Mouse (Mus musculus): ENCODE results near the gene Gm3618.
"Not testable (repeated sequence)": the region's sequence is repeated elsewhere in the genome, so short reads cannot be mapped to it uniquely, and the experiment has no call there.

Gm3618 gene

DNA sequence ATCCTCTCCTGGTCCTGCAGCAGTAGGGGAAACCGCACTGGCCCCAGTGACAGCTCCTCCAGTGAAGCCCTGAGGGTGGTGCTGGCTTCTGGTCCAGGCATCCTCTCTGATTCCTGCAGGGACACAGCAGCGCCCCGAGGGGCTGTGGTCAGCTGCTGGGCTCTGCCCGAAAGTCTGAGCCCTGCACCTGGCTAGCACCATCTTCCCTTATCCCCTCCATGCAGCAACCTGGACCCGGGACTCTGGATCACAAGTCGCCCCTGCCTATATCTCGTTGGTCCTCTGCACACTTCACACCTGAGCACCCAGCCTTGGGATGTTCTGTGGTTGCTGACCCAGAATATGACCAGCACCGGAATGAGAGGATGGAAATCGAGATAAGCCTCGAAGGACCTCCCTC, at the start of gene Gm3618:
Gene Gm3618 (minus strand): TSS at position 101 of the 400 bp plus-strand sequence.
- not testable (repeated sequence) for DNase-seq (ENCODE audit: low spot score in 2 of 2)

DNA sequence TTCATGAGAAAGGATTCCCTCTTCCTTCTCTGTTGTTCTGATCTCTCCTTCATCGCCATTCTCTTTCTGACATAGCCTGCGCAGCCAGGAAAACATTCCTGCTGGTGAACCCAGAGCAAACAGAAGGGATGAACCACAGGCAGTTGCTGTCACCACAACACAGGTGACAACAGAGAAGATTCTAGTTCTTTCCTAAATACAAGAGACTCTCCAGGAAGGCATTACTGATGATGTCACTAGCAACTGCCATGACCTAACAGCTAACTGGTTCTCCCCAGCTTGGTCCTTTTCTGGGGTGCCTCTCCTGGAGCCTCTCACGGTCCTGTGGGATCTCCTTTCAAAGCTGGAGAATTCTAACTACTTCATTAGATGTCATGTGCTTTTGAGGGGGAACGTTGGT, 46.7 kb upstream of the Gm3618 start, which contains the start of gene Gm16440:
Gene Gm16440 (minus strand): TSS at position 101 of the 400 bp plus-strand sequence.
- not testable (repeated sequence) for DNase-seq (ENCODE audit: low spot score in 2 of 2)

- DNase-seq (ENCODE audit: low spot score in 2 of 2): not testable (repeated sequence)
These were observed 38.7 kb downstream of the Gm3618 start, which contains the start of gene Gm21103 for GRCm38 (mm10) chr14:6304743-6305142. TSS of gene Gm21103 (minus strand) at chr14:6304843.

- peak; percentile 13 to 20 for DNase-seq (ENCODE audit: low spot score in 2 of 2)
These were observed 56.4 kb downstream of the Gm3618 start, which contains the start of gene Gm3411 for GRCm38 (mm10) chr14:6286931-6287715. TSS of gene Gm3411 (minus strand) at chr14:6287250.

Data from frontal cortex, postnatal 14 days (tissue).